Mouse (Mus musculus): Measurements from ENCODE around the gene Exoc6b. TPM values are rescaled to one million over a fixed set of nuclear protein-coding genes. Genes with fewer than 3 reads are reported as not detected.

Exoc6b gene
- polyA plus RNA-seq, 1 experiment = 41.9 TPM

DNA sequence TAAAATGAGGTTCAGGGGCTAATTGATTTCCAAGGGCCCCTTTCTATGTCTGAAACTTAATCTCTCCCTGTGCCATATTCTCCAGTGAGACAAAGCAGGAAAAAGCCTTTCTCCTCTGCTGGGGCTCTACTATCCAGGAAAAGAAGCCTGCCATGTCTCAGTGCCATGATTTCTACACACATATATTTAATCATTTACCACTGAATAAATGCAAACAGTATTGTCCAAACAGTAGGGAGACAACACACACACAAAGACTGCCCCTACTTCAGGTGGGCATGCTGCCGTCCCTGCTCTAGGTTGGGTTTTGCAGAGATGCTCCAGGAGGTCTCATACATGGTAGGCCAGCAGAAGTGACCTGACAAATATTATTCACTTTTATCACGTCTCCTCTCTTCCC lies 422.6 kb downstream of the Exoc6b start:
- H3K9me3 ChIP-seq (replicated peaks; ENCODE audit: control insufficient read depth, insufficient read depth, low read length, poor library complexity, severe bottlenecking) = no peaks in the 10 kb centered on the region
- TF ChIP-seq EP300 (IDR thresholded peaks at IDR 0.05; ENCODE audit: insufficient read depth, low read depth, low read length) = no peak
- no peak for TF ChIP-seq CTCF (IDR thresholded peaks at IDR 0.05; ENCODE audit: low read depth, low read length)
- no peak for TF ChIP-seq POLR2A (IDR thresholded peaks at IDR 0.05; ENCODE audit: insufficient read depth, low read length)
- no peaks in the 10 kb centered on the region for H3K27me3 ChIP-seq (ENCODE audit: control insufficient read depth, insufficient read depth, low read length, poor library complexity, severe bottlenecking)
- no peak overlapping the region for H3K27ac ChIP-seq (ENCODE audit: insufficient read depth, low read length)
- no peaks in the 10 kb centered on the region for H3K4me1 ChIP-seq (ENCODE audit: control insufficient read depth, insufficient read depth, low read length)
- H3K36me3 ChIP-seq (ENCODE audit: control insufficient read depth, insufficient read depth, low read length, poor library complexity, severe bottlenecking) = no peaks in the 10 kb centered on the region
- H3K9ac ChIP-seq (ENCODE audit: low read depth, poor library complexity, severe bottlenecking) = no peak overlapping the region
- no peak overlapping the region for H3K4me3 ChIP-seq (ENCODE audit: low read depth, low read length)

DNA sequence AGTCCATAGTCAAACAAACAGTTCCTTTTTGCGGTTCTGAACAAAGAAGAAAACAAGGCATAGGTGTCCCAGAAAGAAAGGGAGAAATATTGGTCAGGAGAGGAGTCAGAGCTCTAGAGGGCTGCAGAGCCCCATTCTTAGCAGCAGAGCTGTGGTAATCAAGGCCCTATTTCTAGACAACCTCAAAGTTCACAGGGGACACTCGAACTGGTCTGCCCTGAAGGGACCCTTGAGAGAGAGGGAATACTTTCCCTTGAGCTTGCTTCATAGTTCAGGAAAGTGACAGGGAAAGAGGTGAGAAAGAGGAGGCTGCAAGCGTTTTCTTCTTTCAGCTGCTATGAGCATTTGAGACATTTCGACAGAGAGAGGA lies 428.3 kb downstream of the Exoc6b start:
- Histone ChIP-seq H3K36me3 (ENCODE audit: control insufficient read depth, insufficient read depth, low read length, poor library complexity, severe bottlenecking) (no peaks in the 10 kb centered on the region), H3K4me1 (ENCODE audit: control insufficient read depth, insufficient read depth, low read length) (no peaks in the 10 kb centered on the region), H3K4me3 (ENCODE audit: low read depth, low read length) (no peak overlapping the region), H3K9ac (ENCODE audit: low read depth, poor library complexity, severe bottlenecking) (no peak overlapping the region), H3K9me3 (replicated peaks; ENCODE audit: control insufficient read depth, insufficient read depth, low read length, poor library complexity, severe bottlenecking) (no peaks in the 10 kb centered on the region), H3K27me3 (ENCODE audit: control insufficient read depth, insufficient read depth, low read length, poor library complexity, severe bottlenecking) (no peaks in the 10 kb centered on the region), H3K27ac (ENCODE audit: insufficient read depth, low read length) (no peak overlapping the region)
- TF ChIP-seq POLR2A (IDR thresholded peaks at IDR 0.05; ENCODE audit: insufficient read depth, low read length) (no peak), CTCF (IDR thresholded peaks at IDR 0.05; ENCODE audit: low read depth, low read length) (no peak)

DNA sequence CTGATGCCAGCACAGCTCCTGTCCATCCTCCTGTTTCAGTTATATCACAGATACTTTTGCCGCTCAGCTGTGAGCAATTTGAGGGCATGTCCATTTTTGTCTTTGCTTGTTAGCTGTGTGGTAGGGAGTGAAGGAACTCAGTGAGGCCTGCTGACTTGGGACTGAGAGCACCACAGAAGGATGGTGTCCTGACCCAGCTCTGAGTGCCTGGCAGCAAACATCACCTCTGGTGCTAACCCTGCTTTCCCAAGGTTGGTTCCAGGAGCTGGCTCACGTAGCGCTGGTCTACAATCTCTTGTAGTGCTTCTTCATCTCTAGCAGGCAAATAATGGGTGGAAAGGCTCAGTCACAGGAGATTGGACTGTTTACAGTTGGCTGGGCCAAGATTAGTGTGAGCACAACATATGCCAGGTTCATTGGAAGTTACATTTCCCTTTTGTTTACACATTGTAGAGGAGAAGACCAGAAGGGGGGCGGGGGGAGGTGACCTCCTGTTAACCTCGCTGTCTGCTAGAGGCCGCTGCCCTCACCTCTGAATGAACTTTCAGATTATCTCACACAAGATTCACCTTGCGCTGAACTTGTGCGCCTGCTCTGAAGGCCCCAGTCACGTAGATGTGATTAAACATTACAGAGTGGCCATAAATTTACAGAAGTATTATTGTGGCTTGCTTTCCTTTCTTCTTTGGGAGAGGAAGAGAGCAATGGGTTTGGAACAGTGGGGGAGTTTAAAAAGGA lies 428.8 kb downstream of the Exoc6b start:
- no peak overlapping the region for H3K4me3 ChIP-seq (ENCODE audit: low read depth, low read length)
- H3K4me1 ChIP-seq (ENCODE audit: control insufficient read depth, insufficient read depth, low read length) = no peaks in the 10 kb centered on the region
- no peak overlapping the region for H3K9ac ChIP-seq (ENCODE audit: low read depth, poor library complexity, severe bottlenecking)
- H3K36me3 ChIP-seq (ENCODE audit: control insufficient read depth, insufficient read depth, low read length, poor library complexity, severe bottlenecking) = no peaks in the 10 kb centered on the region
- TF ChIP-seq POLR2A (IDR thresholded peaks at IDR 0.05; ENCODE audit: insufficient read depth, low read length) (no peak), CTCF (IDR thresholded peaks at IDR 0.05; ENCODE audit: low read depth, low read length) (no peak), EP300 (IDR thresholded peaks at IDR 0.05; ENCODE audit: insufficient read depth, low read depth, low read length) (no peak)
- no peaks in the 10 kb centered on the region for H3K27me3 ChIP-seq (ENCODE audit: control insufficient read depth, insufficient read depth, low read length, poor library complexity, severe bottlenecking)
- no peaks in the 10 kb centered on the region for H3K9me3 ChIP-seq (replicated peaks; ENCODE audit: control insufficient read depth, insufficient read depth, low read length, poor library complexity, severe bottlenecking)
- no peak overlapping the region for H3K27ac ChIP-seq (ENCODE audit: insufficient read depth, low read length)

DNA sequence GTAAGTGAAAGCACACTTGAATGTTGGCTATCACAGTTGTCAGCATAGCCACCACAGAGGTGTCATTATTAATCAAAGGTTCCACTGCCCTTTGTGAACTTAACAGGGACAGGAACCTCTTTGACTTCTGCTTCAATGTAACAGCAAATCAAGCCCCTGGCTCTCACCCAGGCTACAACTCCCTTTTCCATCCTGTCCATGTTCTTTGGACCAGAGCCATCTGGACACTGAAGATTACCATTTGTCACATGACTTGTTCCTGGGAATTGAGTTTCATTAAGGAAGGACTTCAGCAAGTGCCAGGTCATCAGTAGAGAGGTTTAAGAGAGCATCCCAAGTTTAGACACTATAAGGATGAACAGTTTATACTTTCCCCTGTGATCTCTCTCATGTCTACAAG lies 431.1 kb downstream of the Exoc6b start:
- Histone ChIP-seq H3K4me1 (ENCODE audit: control insufficient read depth, insufficient read depth, low read length) (no peaks in the 10 kb centered on the region), H3K9me3 (replicated peaks; ENCODE audit: control insufficient read depth, insufficient read depth, low read length, poor library complexity, severe bottlenecking) (no peaks in the 10 kb centered on the region), H3K36me3 (ENCODE audit: control insufficient read depth, insufficient read depth, low read length, poor library complexity, severe bottlenecking) (no peaks in the 10 kb centered on the region), H3K27ac (ENCODE audit: insufficient read depth, low read length) (no peak overlapping the region), H3K9ac (ENCODE audit: low read depth, poor library complexity, severe bottlenecking) (no peak overlapping the region), H3K4me3 (ENCODE audit: low read depth, low read length) (no peak overlapping the region), H3K27me3 (ENCODE audit: control insufficient read depth, insufficient read depth, low read length, poor library complexity, severe bottlenecking) (no peaks in the 10 kb centered on the region)
- TF ChIP-seq CTCF (IDR thresholded peaks at IDR 0.05; ENCODE audit: low read depth, low read length) (no peak), EP300 (IDR thresholded peaks at IDR 0.05; ENCODE audit: insufficient read depth, low read depth, low read length) (no peak), POLR2A (IDR thresholded peaks at IDR 0.05; ENCODE audit: insufficient read depth, low read length) (no peak)

DNA sequence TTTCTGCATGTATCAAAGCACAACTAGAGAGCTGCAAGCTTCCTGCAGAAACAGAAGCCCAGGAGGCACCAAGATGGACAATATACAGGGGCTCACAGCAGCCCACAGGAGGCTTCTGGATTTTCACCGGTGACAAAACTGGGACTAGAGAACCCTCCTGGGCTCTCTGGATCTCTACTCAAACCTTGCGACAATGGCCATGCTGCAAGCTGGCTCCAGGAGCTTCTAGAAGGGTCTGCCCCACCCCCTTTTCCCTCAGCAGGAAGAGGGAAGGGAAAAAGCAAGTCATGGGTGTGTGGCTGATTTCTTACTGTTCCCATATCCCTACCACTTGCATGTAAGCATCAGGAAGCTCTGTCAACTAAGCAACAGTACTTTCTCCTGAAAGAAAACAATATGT lies 437.7 kb downstream of the Exoc6b start:
- Histone ChIP-seq H3K4me1 (ENCODE audit: control insufficient read depth, insufficient read depth, low read length) (no peaks in the 10 kb centered on the region), H3K27me3 (ENCODE audit: control insufficient read depth, insufficient read depth, low read length, poor library complexity, severe bottlenecking) (no peaks in the 10 kb centered on the region)

DNA sequence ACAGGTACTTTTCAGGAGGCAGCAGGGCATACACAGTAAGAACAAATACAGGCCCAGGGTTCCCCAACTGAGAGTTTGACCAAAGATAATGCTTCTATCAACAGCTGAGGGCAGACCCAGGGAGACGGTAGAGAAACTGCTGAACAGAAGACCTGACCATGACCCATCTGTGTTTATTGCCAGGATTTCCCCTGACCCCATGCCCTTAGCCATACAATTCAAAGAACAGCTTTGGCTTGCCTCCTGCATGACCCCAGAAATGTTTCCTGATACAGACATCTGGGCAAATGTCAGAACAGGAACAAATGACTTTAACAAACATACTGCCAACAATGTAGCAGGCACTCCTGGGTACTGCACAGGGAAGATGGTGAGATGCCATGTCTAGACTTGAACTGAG lies 439.0 kb downstream of the Exoc6b start:
- Histone ChIP-seq H3K4me3 (ENCODE audit: low read depth, low read length) (no peak overlapping the region), H3K9ac (ENCODE audit: low read depth, poor library complexity, severe bottlenecking) (no peak overlapping the region), H3K9me3 (replicated peaks; ENCODE audit: control insufficient read depth, insufficient read depth, low read length, poor library complexity, severe bottlenecking) (no peaks in the 10 kb centered on the region), H3K4me1 (ENCODE audit: control insufficient read depth, insufficient read depth, low read length) (no peaks in the 10 kb centered on the region), H3K36me3 (ENCODE audit: control insufficient read depth, insufficient read depth, low read length, poor library complexity, severe bottlenecking) (no peaks in the 10 kb centered on the region), H3K27ac (ENCODE audit: insufficient read depth, low read length) (no peak overlapping the region), H3K27me3 (ENCODE audit: control insufficient read depth, insufficient read depth, low read length, poor library complexity, severe bottlenecking) (no peaks in the 10 kb centered on the region)
- no peak for TF ChIP-seq CTCF (IDR thresholded peaks at IDR 0.05; ENCODE audit: low read depth, low read length)
- TF ChIP-seq EP300 (IDR thresholded peaks at IDR 0.05; ENCODE audit: insufficient read depth, low read depth, low read length) = no peak
- TF ChIP-seq POLR2A (IDR thresholded peaks at IDR 0.05; ENCODE audit: insufficient read depth, low read length) = no peak

More for the DNA sequence above, 437.7 kb downstream of the Exoc6b start:
- Histone ChIP-seq H3K9me3 (replicated peaks; ENCODE audit: control insufficient read depth, insufficient read depth, low read length, poor library complexity, severe bottlenecking) (no peaks in the 10 kb centered on the region), H3K4me3 (ENCODE audit: low read depth, low read length) (no peak overlapping the region), H3K9ac (ENCODE audit: low read depth, poor library complexity, severe bottlenecking) (no peak overlapping the region), H3K36me3 (ENCODE audit: control insufficient read depth, insufficient read depth, low read length, poor library complexity, severe bottlenecking) (no peaks in the 10 kb centered on the region), H3K27ac (ENCODE audit: insufficient read depth, low read length) (no peak overlapping the region)
- TF ChIP-seq EP300 (IDR thresholded peaks at IDR 0.05; ENCODE audit: insufficient read depth, low read depth, low read length) (no peak), CTCF (IDR thresholded peaks at IDR 0.05; ENCODE audit: low read depth, low read length) (no peak), POLR2A (IDR thresholded peaks at IDR 0.05; ENCODE audit: insufficient read depth, low read length) (no peak)
